Mouse (Mus musculus): Measurements from ENCODE around the gene Tjp3. TPM values are rescaled to one million over a fixed set of nuclear protein-coding genes. Genes with fewer than 3 reads are reported as not detected.
A peak's percentile ranks its signal among the peaks of the same experiment; 100 is the strongest.

Gene Tjp3
- polyA plus RNA-seq, 1 experiment, result 27.5 TPM

GRCm38 (mm10) chr10:81244146-81244545 is 47.2 kb downstream of the Tjp3 start:
- H3K4me1 ChIP-seq (replicated peaks; ENCODE audit: control insufficient read depth, insufficient read depth, low read length), result peaks cover 54% of the 10 kb centered on the region
- H3K4me3 ChIP-seq (ENCODE audit: control insufficient read depth, insufficient read depth, low read length), result no peak overlapping the region
- 97% methylated on average over 4 of the region's 4 CpGs for WGBS
- DNase-seq, result no peak
- H3K27me3 ChIP-seq (ENCODE audit: control insufficient read depth, insufficient read depth, low read length), result no peaks in the 10 kb centered on the region; the same call in 1 of the 2 replicates
- no peak overlapping the region for H3K27ac ChIP-seq (ENCODE audit: control insufficient read depth, insufficient read depth, low read length)
- TF ChIP-seq CTCF (IDR thresholded peaks at IDR 0.05; ENCODE audit: borderline replicate concordance, control insufficient read depth, extremely low read depth, insufficient read depth, low read length, poor library complexity), result no peak
- TF ChIP-seq POLR2A (IDR thresholded peaks at IDR 0.05; ENCODE audit: control insufficient read depth, extremely low read depth, insufficient read depth, low read length, poor library complexity), result no peak
- H3K36me3 ChIP-seq (ENCODE audit: control insufficient read depth, insufficient read depth, low read length), result no peaks in the 10 kb centered on the region

- WGBS, result 84% methylated on average over 16 of the region's 16 CpGs
- no peak for DNase-seq
- Histone ChIP-seq H3K27ac (ENCODE audit: control insufficient read depth, insufficient read depth, low read length) (0 out of 2 replicates have a peak overlapping the region, but pooled peaks have one; percentile 15), H3K36me3 (ENCODE audit: control insufficient read depth, insufficient read depth, low read length) (no peaks in the 10 kb centered on the region), H3K4me3 (ENCODE audit: control insufficient read depth, insufficient read depth, low read length) (no peak overlapping the region), H3K4me1 (replicated peaks; ENCODE audit: control insufficient read depth, insufficient read depth, low read length) (peaks cover 43% of the 10 kb centered on the region), H3K27me3 (ENCODE audit: control insufficient read depth, insufficient read depth, low read length) (no peaks in the 10 kb centered on the region; the same call in 1 of the 2 replicates)
- TF ChIP-seq CTCF (IDR thresholded peaks at IDR 0.05; ENCODE audit: borderline replicate concordance, control insufficient read depth, extremely low read depth, insufficient read depth, low read length, poor library complexity), result peak; percentile 27; the same call in 1 of the 2 replicates
- TF ChIP-seq POLR2A (IDR thresholded peaks at IDR 0.05; ENCODE audit: control insufficient read depth, extremely low read depth, insufficient read depth, low read length, poor library complexity), result no peak
Measured at GRCm38 (mm10) chr10:81242021-81242420, 49.4 kb downstream of the Tjp3 start.

- WGBS, result 25% methylated on average over 13 of the region's 13 CpGs
- no peak overlapping the region for H3K4me3 ChIP-seq (ENCODE audit: control insufficient read depth, insufficient read depth, low read length)
- peak; percentile 74 for DNase-seq
- H3K27me3 ChIP-seq (ENCODE audit: control insufficient read depth, insufficient read depth, low read length), result no peaks in the 10 kb centered on the region; the same call in 1 of the 2 replicates
- H3K27ac ChIP-seq (ENCODE audit: control insufficient read depth, insufficient read depth, low read length), result no peak overlapping the region
- no peaks in the 10 kb centered on the region for H3K36me3 ChIP-seq (ENCODE audit: control insufficient read depth, insufficient read depth, low read length)
- no peak for TF ChIP-seq POLR2A (IDR thresholded peaks at IDR 0.05; ENCODE audit: control insufficient read depth, extremely low read depth, insufficient read depth, low read length, poor library complexity)
- peak; percentile 85 for TF ChIP-seq CTCF (IDR thresholded peaks at IDR 0.05; ENCODE audit: borderline replicate concordance, control insufficient read depth, extremely low read depth, insufficient read depth, low read length, poor library complexity)
- H3K4me1 ChIP-seq (replicated peaks; ENCODE audit: control insufficient read depth, insufficient read depth, low read length), result peaks cover 37% of the 10 kb centered on the region
Measured at GRCm38 (mm10) chr10:81240876-81241275, 50.5 kb downstream of the Tjp3 start.

GRCm38 (mm10) chr10:81238618-81239017 is 52.8 kb downstream of the Tjp3 start:
- H3K4me3 ChIP-seq (ENCODE audit: control insufficient read depth, insufficient read depth, low read length), result no peak overlapping the region
- 94% methylated on average over 2 of the region's 2 CpGs for WGBS
- TF ChIP-seq POLR2A (IDR thresholded peaks at IDR 0.05; ENCODE audit: control insufficient read depth, extremely low read depth, insufficient read depth, low read length, poor library complexity) (no peak), CTCF (IDR thresholded peaks at IDR 0.05; ENCODE audit: borderline replicate concordance, control insufficient read depth, extremely low read depth, insufficient read depth, low read length, poor library complexity) (no peak)
- peaks cover 30% of the 10 kb centered on the region for H3K4me1 ChIP-seq (replicated peaks; ENCODE audit: control insufficient read depth, insufficient read depth, low read length)
- H3K27me3 ChIP-seq (ENCODE audit: control insufficient read depth, insufficient read depth, low read length), result no peaks in the 10 kb centered on the region; the same call in 1 of the 2 replicates
- no peak overlapping the region for H3K27ac ChIP-seq (ENCODE audit: control insufficient read depth, insufficient read depth, low read length)
- H3K36me3 ChIP-seq (ENCODE audit: control insufficient read depth, insufficient read depth, low read length), result no peaks in the 10 kb centered on the region
- no peak for DNase-seq

- Histone ChIP-seq H3K4me3 (ENCODE audit: control insufficient read depth, insufficient read depth, low read length) (no peak overlapping the region), H3K4me1 (replicated peaks; ENCODE audit: control insufficient read depth, insufficient read depth, low read length) (peaks cover 22% of the 10 kb centered on the region), H3K36me3 (ENCODE audit: control insufficient read depth, insufficient read depth, low read length) (no peaks in the 10 kb centered on the region), H3K27ac (ENCODE audit: control insufficient read depth, insufficient read depth, low read length) (no peak overlapping the region), H3K27me3 (ENCODE audit: control insufficient read depth, insufficient read depth, low read length) (no peaks in the 10 kb centered on the region; the same call in 1 of the 2 replicates)
- WGBS, result 91% methylated on average over 12 of the region's 12 CpGs
- no peak for DNase-seq
- no peak for TF ChIP-seq POLR2A (IDR thresholded peaks at IDR 0.05; ENCODE audit: control insufficient read depth, extremely low read depth, insufficient read depth, low read length, poor library complexity)
- no peak for TF ChIP-seq CTCF (IDR thresholded peaks at IDR 0.05; ENCODE audit: borderline replicate concordance, control insufficient read depth, extremely low read depth, insufficient read depth, low read length, poor library complexity)
Measured at GRCm38 (mm10) chr10:81236471-81237268, 54.7 kb downstream of the Tjp3 start.

- Histone ChIP-seq H3K27me3 (ENCODE audit: control insufficient read depth, insufficient read depth, low read length) (no peaks in the 10 kb centered on the region), H3K36me3 (ENCODE audit: control insufficient read depth, insufficient read depth, low read length) (no peaks in the 10 kb centered on the region), H3K4me1 (replicated peaks; ENCODE audit: control insufficient read depth, insufficient read depth, low read length) (peaks cover 39% of the 10 kb centered on the region), H3K4me3 (ENCODE audit: control insufficient read depth, insufficient read depth, low read length) (no peak overlapping the region), H3K27ac (ENCODE audit: control insufficient read depth, insufficient read depth, low read length) (no peak overlapping the region)
- no peak for TF ChIP-seq POLR2A (IDR thresholded peaks at IDR 0.05; ENCODE audit: control insufficient read depth, extremely low read depth, insufficient read depth, low read length, poor library complexity)
- TF ChIP-seq CTCF (IDR thresholded peaks at IDR 0.05; ENCODE audit: borderline replicate concordance, control insufficient read depth, extremely low read depth, insufficient read depth, low read length, poor library complexity), result no peak
- 95% methylated on average over 6 of the region's 6 CpGs for WGBS
- no peak for DNase-seq
Measured at GRCm38 (mm10) chr10:81234206-81234605, 57.2 kb downstream of the Tjp3 start.

All from thymus, adult 2 months (tissue).